In genomic region chr17:45586449-45586837, GRCm38 (mm10) we compare ENCODE assay signal across 12 mouse cellular contexts. TPM values are rescaled to one million over a fixed set of nuclear protein-coding genes. Genes with fewer than 3 reads are reported as not detected.
DNase-seq lines count a peak whose midpoint lies in the region; ATAC-seq and TF ChIP-seq lines count a peak whose summit lies in the region.
"Had no signal": no experiment of that assay in that cellular context is flagged by ENCODE, and none has a peak within 500 bp of the region (broad histone marks: within the 10 kb centered on the region; RNA-seq: fewer than 3 reads in every experiment).

No protein-coding gene starts in this region.

- no peak overlapping the region for H3K9ac ChIP-seq in liver, postnatal 0 days (replicated peaks)
- no peak overlapping the region for H3K9ac ChIP-seq in forebrain, embryonic 11.5 days (ENCODE audit: low read length)

- no peak overlapping the region for H3K4me2 ChIP-seq in liver, postnatal 0 days (ENCODE audit: low read depth, low read length)
- no peak overlapping the region for H3K4me2 ChIP-seq in forebrain, embryonic 11.5 days (ENCODE audit: low read depth, low read length, severe bottlenecking)

- H3K9me3 ChIP-seq in liver, postnatal 0 days (ENCODE audit: low read length) = no peaks in the 10 kb centered on the region
- H3K9me3 ChIP-seq in forebrain, embryonic 11.5 days (ENCODE audit: control insufficient read depth, low read length) = no peaks in the 10 kb centered on the region

- DNase-seq in cerebellum, adult 2 months = peak; percentile 12 to 40
- DNase-seq in layer of hippocampus, adult 2 months (ENCODE audit: low spot score in 2 of 2) = no peak
- DNase-seq in layer of hippocampus, adult 9-10 months (ENCODE audit: low spot score) = no peak
- peak; percentile 56 for DNase-seq in MN1 (ENCODE audit: low spot score)
- DNase-seq in liver, postnatal 0 days = peak; percentile 65
- no peak for DNase-seq in forebrain, embryonic 11.5 days (ENCODE audit: low spot score)

- ATAC-seq in cerebellum, adult (ENCODE audit: insufficient number of reproducible peaks, low FRiP score, low TSS enrichment) = no peak
- ATAC-seq in liver, postnatal 0 days = no peak
- ATAC-seq in erythroblast, adult 5-6 weeks (replicated peaks; ENCODE audit: low FRiP score, poor library complexity, severe bottlenecking) = no peak
- ATAC-seq in forebrain, embryonic 11.5 days (replicated peaks; ENCODE audit: low FRiP score) = no peak

- H3K4me3 ChIP-seq in cerebellum, adult 2 months (replicated peaks; ENCODE audit: insufficient read depth, low read depth, low read length) = no peak overlapping the region
- H3K4me3 ChIP-seq in layer of hippocampus, adult 2 months = no peak overlapping the region
- H3K4me3 ChIP-seq in liver, postnatal 0 days (ENCODE audit: low read depth, low read length) = no peak overlapping the region
- H3K4me3 ChIP-seq in forebrain, embryonic 11.5 days (ENCODE audit: low read depth, low read length) = no peak overlapping the region

- peak; percentile 40; the same call in 1 of the 2 replicates for TF ChIP-seq CTCF in cerebellum, adult 2 months (IDR thresholded peaks at IDR 0.05; ENCODE audit: borderline replicate concordance, insufficient read depth, low read depth, low read length)
- peak; percentile 64 for TF ChIP-seq CTCF in layer of hippocampus, adult 2 months (conservative IDR thresholded peaks at IDR 0.05)
- peak; percentile 77 for TF ChIP-seq CTCF in liver, postnatal 0 days (IDR thresholded peaks at IDR 0.05; ENCODE audit: low read depth)

- H3K4me1 ChIP-seq in cerebellum, adult 2 months (ENCODE audit: control insufficient read depth, insufficient read depth, low read length) = peaks cover 36% of the 10 kb centered on the region
- H3K4me1 ChIP-seq in liver, postnatal 0 days (ENCODE audit: insufficient read depth) = peaks cover 52% of the 10 kb centered on the region
- H3K4me1 ChIP-seq in forebrain, embryonic 11.5 days (replicated peaks; ENCODE audit: control insufficient read depth, insufficient read depth, low read length) = peaks cover 7% of the 10 kb centered on the region; the same call in 1 of the 2 replicates

- peaks cover 57% of the 10 kb centered on the region for H3K36me3 ChIP-seq in liver, postnatal 0 days (replicated peaks; ENCODE audit: insufficient read depth, low read length)
- no peaks in the 10 kb centered on the region for H3K36me3 ChIP-seq in forebrain, embryonic 11.5 days (ENCODE audit: control insufficient read depth, insufficient read depth, low read length)

- TF ChIP-seq EP300 in liver, postnatal 0 days (IDR thresholded peaks at IDR 0.05; ENCODE audit: low read depth) = no peak

- 99% methylated on average over 3 of the region's 3 CpGs for WGBS in cerebellum, adult 2 months
- 91% methylated on average over 3 of the region's 3 CpGs for WGBS in liver, postnatal 0 days (ENCODE audit: insufficient replicate concordance)
- WGBS in forebrain, embryonic 11.5 days = 94% methylated on average over 3 of the region's 3 CpGs

- H3K27me3 ChIP-seq in cerebellum, adult 2 months (ENCODE audit: control insufficient read depth, insufficient read depth, low read length) = no peaks in the 10 kb centered on the region
- H3K27me3 ChIP-seq in liver, postnatal 0 days (ENCODE audit: insufficient read depth, low read length) = no peaks in the 10 kb centered on the region
- H3K27me3 ChIP-seq in forebrain, embryonic 11.5 days (ENCODE audit: control insufficient read depth, insufficient read depth, low read length) = no peaks in the 10 kb centered on the region

- H3K27ac ChIP-seq in cerebellum, adult 2 months (ENCODE audit: insufficient read depth, low read length) = no peak overlapping the region
- H3K27ac ChIP-seq in layer of hippocampus, adult 2 months = no peak overlapping the region
- H3K27ac ChIP-seq in liver, postnatal 0 days (ENCODE audit: low read depth) = peak overlapping the region; percentile 74; the same call in 1 of the 2 replicates
- H3K27ac ChIP-seq in forebrain, embryonic 11.5 days (ENCODE audit: low read depth, low read length) = no peak overlapping the region

- no peak for TF ChIP-seq POLR2A in cerebellum, adult 2 months (IDR thresholded peaks at IDR 0.05; ENCODE audit: borderline replicate concordance, insufficient read depth, low read length)

RNA-seq across cellular contexts. Expression of gene Slc29a1, which starts 13.0 kb away (rescaled TPM):
- 72.2 and 75.6 TPM in 2 replicates for polyA plus RNA-seq in cerebellum, adult 2 months (2012; rRNA removed)
- 10 to 100 TPM; 21.1 to 23.0 TPM for total RNA-seq in layer of hippocampus, adult 2 months (2021)
- polyA plus RNA-seq in liver, postnatal 0 days (2015; fragmentation: Nextera tagmentation; extraction: Ambion mirVana) = 83.0 and 91.6 TPM in 2 replicates
- 15.9 and 34.5 TPM in 2 replicates for total RNA-seq in erythroblast, adult 5-6 weeks (2015; ENCODE audit: low replicate concordance)
- total RNA-seq in erythroblast, adult 5-6 weeks (2017; ENCODE audit: low replicate concordance) = 32.9 and 46.5 TPM in 2 replicates
- polyA plus RNA-seq in forebrain, embryonic 11.5 days (2014; fragmentation: Nextera tagmentation; extraction: Ambion mirVana) = 56.7 TPM in 2 replicates

RNA-seq across cellular contexts. Expression of gene Hsp90ab1, which starts 13.4 kb away (rescaled TPM):
- 915 and 924 TPM in 2 replicates for polyA plus RNA-seq in cerebellum, adult 2 months (2012; rRNA removed)
- total RNA-seq in layer of hippocampus, adult 2 months (2021) = 1,000 to 10,000 TPM; 1,695 to 1,765 TPM
- polyA plus RNA-seq in liver, postnatal 0 days (2015; fragmentation: Nextera tagmentation; extraction: Ambion mirVana) = 419 and 445 TPM in 2 replicates
- total RNA-seq in erythroblast, adult 5-6 weeks (2015; ENCODE audit: low replicate concordance) = 192 and 222 TPM in 2 replicates
- 246 and 293 TPM in 2 replicates for total RNA-seq in erythroblast, adult 5-6 weeks (2017; ENCODE audit: low replicate concordance)
- 1,787 and 1,872 TPM in 2 replicates for polyA plus RNA-seq in forebrain, embryonic 11.5 days (2014; fragmentation: Nextera tagmentation; extraction: Ambion mirVana)

RNA-seq across cellular contexts. Expression of gene Mymx, which starts 15.5 kb away (rescaled TPM):
- not detected in 2 replicates for polyA plus RNA-seq in cerebellum, adult 2 months (2012; rRNA removed)
- not detected for total RNA-seq in layer of hippocampus, adult 2 months (2021)
- 0.19 TPM in 1 of 2 replicates, not detected in the other for polyA plus RNA-seq in liver, postnatal 0 days (2015; fragmentation: Nextera tagmentation; extraction: Ambion mirVana)
- not detected in 2 replicates for total RNA-seq in erythroblast, adult 5-6 weeks (2015; ENCODE audit: low replicate concordance)
- total RNA-seq in erythroblast, adult 5-6 weeks (2017; ENCODE audit: low replicate concordance) = not detected in 2 replicates
- polyA plus RNA-seq in forebrain, embryonic 11.5 days (2014; fragmentation: Nextera tagmentation; extraction: Ambion mirVana) = not detected in 2 replicates
- total RNA-seq: common myeloid progenitor, adult 5-6 weeks; gastrocnemius, adult 8-10 months; layer of hippocampus, postnatal 25 days; monocyte, adult 5-6 weeks had no signal

RNA-seq across cellular contexts. Expression of gene Slc35b2, which starts 22.8 kb away (rescaled TPM):
- 71.3 and 74.0 TPM in 2 replicates for polyA plus RNA-seq in cerebellum, adult 2 months (2012; rRNA removed)
- total RNA-seq in layer of hippocampus, adult 2 months (2021) = 10 to 100 TPM; 31.1 to 31.8 TPM
- polyA plus RNA-seq in liver, postnatal 0 days (2015; fragmentation: Nextera tagmentation; extraction: Ambion mirVana) = 47.7 and 47.9 TPM in 2 replicates
- total RNA-seq in erythroblast, adult 5-6 weeks (2015; ENCODE audit: low replicate concordance) = 16.5 and 25.2 TPM in 2 replicates
- total RNA-seq in erythroblast, adult 5-6 weeks (2017; ENCODE audit: low replicate concordance) = 2.2 and 21.7 TPM in 2 replicates
- 103 and 105 TPM in 2 replicates for polyA plus RNA-seq in forebrain, embryonic 11.5 days (2014; fragmentation: Nextera tagmentation; extraction: Ambion mirVana)

RNA-seq across cellular contexts. Expression of gene Nfkbie, which starts 30.9 kb away (rescaled TPM):
- polyA plus RNA-seq in cerebellum, adult 2 months (2012; rRNA removed) = 12.5 and 13.5 TPM in 2 replicates
- total RNA-seq in layer of hippocampus, adult 2 months (2021) = 1 to 10 TPM; 2.6 to 2.7 TPM
- 2.8 and 3.0 TPM in 2 replicates for polyA plus RNA-seq in liver, postnatal 0 days (2015; fragmentation: Nextera tagmentation; extraction: Ambion mirVana)
- 1.5 and 1.7 TPM in 2 replicates for total RNA-seq in erythroblast, adult 5-6 weeks (2015; ENCODE audit: low replicate concordance)
- 1.1 and 1.5 TPM in 2 replicates for total RNA-seq in erythroblast, adult 5-6 weeks (2017; ENCODE audit: low replicate concordance)
- polyA plus RNA-seq in forebrain, embryonic 11.5 days (2014; fragmentation: Nextera tagmentation; extraction: Ambion mirVana) = 5.9 and 6.0 TPM in 2 replicates

Comparison
In these comparisons a context has a peak if more than half of its experiments do, and no peak if none do; other contexts are left out.
1. DNase-seq: peak in cerebellum, adult 2 months (2 of 2), MN1 (single experiment) and liver, postnatal 0 days (single experiment); none in layer of hippocampus, adult 2 months (0 of 2), layer of hippocampus, adult 9-10 months (single experiment) and forebrain, embryonic 11.5 days (single experiment).
2. Peak in every context shown above with its lines, with median percentiles within 50 percentile points of each other: CTCF ChIP-seq.